Mouse (Mus musculus): ENCODE data around the gene Noct. TPM values are rescaled to one million over a fixed set of nuclear protein-coding genes. Genes with fewer than 3 reads are reported as not detected.
A peak's percentile ranks its signal among the peaks of the same experiment; 100 is the strongest.

Gene Noct
- polyA plus RNA-seq, 1 experiment: 10.8 TPM

DNA sequence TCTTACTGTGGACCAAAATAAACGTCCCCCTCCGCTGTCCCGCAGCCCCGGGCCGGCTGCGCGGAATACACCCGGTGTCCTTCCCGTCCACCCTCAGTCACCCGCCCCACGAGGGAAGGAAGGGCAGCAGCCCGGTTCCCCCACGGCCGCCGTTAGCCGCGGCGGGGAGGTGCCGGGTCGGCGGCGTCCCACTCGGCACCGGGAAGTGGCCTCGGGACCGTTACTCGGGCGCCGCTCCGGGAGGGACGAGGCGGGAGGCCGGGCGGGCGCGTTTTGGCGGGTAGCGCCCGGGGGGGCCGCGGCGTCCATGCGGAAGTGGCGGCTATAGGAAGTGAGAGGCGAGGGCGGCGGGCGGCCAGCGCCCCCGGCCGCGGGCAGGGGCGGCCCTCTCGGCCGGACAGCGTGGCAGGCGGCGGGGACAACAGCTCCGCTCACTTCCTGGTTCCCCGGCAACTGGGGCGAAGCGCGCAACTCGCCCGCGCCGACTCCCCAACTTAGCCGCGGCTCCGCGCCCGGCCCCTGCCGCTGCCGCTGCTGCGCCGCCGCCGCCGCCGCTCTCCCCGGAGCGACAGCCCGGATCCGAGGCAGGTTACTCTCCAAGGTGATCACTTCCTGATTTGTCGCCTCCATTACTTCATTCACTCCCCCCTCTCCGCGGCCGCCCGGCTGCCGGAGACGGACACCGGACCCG, 52.3 kb downstream of the Noct start:
- H3K79me3 ChIP-seq (ENCODE audit: low read depth): peaks cover 40% of the 10 kb centered on the region
- no peaks in the 10 kb centered on the region for H3K36me3 ChIP-seq (ENCODE audit: control insufficient read depth, insufficient read depth)
- no peak for TF ChIP-seq CTCF (IDR thresholded peaks at IDR 0.05; ENCODE audit: control insufficient read depth, insufficient read depth, insufficient read length)
- no peak for TF ChIP-seq USF1 (IDR thresholded peaks at IDR 0.05; ENCODE audit: low read depth)
- no peak for TF ChIP-seq MYOG (IDR thresholded peaks at IDR 0.05; ENCODE audit: control insufficient read depth, extremely low read depth, insufficient read length)
- TF ChIP-seq MYOD1 (IDR thresholded peaks at IDR 0.05; ENCODE audit: control insufficient read depth, insufficient read length, low read depth): no peak
- no peak for TF ChIP-seq MAX (IDR thresholded peaks at IDR 0.05)
- TF ChIP-seq FOSL1 (IDR thresholded peaks at IDR 0.05; ENCODE audit: insufficient read depth, low read length, poor library complexity, severe bottlenecking): no peak
- TF ChIP-seq CEBPB (IDR thresholded peaks at IDR 0.05; ENCODE audit: low read depth): no peak
- H3K79me2 ChIP-seq (ENCODE audit: control insufficient read depth, insufficient read depth): peaks cover 44% of the 10 kb centered on the region
- peak overlapping the region; percentile 99 for H3ac ChIP-seq (ENCODE audit: control insufficient read depth, insufficient read length, low read depth)
- H3K27me3 ChIP-seq (ENCODE audit: control insufficient read depth, insufficient read depth, insufficient read length): no peaks in the 10 kb centered on the region
- H3K4me3 ChIP-seq (ENCODE audit: insufficient read depth, poor library complexity, severe bottlenecking): peak overlapping the region; percentile 97

DNA sequence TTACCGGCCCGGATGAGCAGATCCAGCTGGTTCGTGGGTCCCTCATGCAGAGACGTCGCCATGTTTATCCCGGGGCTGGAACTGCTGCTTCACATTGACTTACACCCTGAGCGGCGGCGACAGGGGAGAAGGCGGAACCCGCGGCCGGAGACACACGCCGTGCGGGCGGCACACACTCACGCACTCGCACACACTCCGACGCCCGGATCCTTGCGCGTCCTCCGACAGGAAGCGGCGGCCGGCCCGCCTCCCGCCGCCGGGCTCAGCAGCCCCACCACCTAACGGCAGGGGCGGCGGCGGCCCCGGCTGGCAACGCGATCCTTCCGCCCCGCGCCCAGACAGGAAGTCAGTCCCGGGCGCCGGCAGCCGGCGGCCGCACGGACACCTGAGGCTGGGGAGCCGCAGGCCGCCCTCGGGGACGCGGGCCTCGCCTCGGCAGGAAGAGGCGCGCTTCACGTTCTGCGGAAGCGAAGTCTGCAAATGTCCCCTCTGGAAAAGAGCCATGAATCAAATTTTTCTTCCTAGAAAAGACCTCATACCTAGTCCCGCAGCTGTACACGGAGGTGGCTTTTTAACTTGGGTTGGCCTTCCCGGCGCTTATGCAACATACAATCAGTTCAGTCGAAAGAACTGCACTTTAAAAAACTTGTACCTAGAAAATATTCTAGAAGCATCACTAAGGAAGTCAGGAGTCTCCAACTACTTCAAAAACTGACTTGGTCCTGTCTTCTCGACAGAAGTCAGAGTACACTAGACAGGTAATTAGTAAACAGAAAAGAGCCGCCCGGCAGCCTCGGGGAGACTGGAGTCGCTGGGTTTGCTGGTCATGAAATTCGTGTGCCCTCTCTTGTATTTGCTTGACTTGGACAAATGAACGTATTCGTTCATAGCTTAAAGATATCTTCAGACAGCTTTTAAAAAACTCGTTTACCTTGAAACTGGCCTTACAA, 53.2 kb downstream of the Noct start:
- Histone ChIP-seq H3K79me3 (ENCODE audit: low read depth) (peaks cover 31% of the 10 kb centered on the region), H3ac (ENCODE audit: control insufficient read depth, insufficient read length, low read depth) (peak overlapping the region; percentile 99), H3K27me3 (ENCODE audit: control insufficient read depth, insufficient read depth, insufficient read length) (no peaks in the 10 kb centered on the region), H3K4me3 (ENCODE audit: insufficient read depth, poor library complexity, severe bottlenecking) (peak overlapping the region; percentile 97), H3K36me3 (ENCODE audit: control insufficient read depth, insufficient read depth) (no peaks in the 10 kb centered on the region), H3K79me2 (ENCODE audit: control insufficient read depth, insufficient read depth) (peaks cover 35% of the 10 kb centered on the region)
- TF ChIP-seq FOSL1 (IDR thresholded peaks at IDR 0.05; ENCODE audit: insufficient read depth, low read length, poor library complexity, severe bottlenecking) (no peak), USF1 (IDR thresholded peaks at IDR 0.05; ENCODE audit: low read depth) (no peak), MYOG (IDR thresholded peaks at IDR 0.05; ENCODE audit: control insufficient read depth, extremely low read depth, insufficient read length) (no peak), MAX (IDR thresholded peaks at IDR 0.05) (peak; percentile 49), CTCF (IDR thresholded peaks at IDR 0.05; ENCODE audit: control insufficient read depth, insufficient read depth, insufficient read length) (no peak)

DNA sequence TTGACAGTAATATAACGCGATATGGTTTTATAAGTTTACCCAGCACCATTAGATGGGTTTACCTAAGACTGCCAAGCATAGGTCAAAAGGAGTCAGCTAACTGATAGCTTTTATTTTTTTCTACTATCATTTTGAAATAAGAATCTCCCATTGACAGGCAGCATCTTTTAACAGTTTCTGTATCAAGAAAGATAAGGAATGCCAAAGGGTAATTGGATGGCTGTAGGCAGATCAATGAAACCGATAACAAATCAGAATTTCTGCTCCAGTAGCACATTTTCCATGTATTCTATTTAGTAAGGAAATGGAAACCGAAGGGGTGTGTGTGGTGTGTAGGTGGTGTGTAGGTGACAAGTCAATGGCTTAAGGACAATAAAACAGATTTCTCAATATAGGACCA, 54.2 kb downstream of the Noct start:
- Histone ChIP-seq H3ac (ENCODE audit: control insufficient read depth, insufficient read length, low read depth) (no peak overlapping the region), H3K27me3 (ENCODE audit: control insufficient read depth, insufficient read depth, insufficient read length) (no peaks in the 10 kb centered on the region), H3K79me3 (ENCODE audit: low read depth) (peaks cover 24% of the 10 kb centered on the region), H3K79me2 (ENCODE audit: control insufficient read depth, insufficient read depth) (peaks cover 25% of the 10 kb centered on the region), H3K36me3 (ENCODE audit: control insufficient read depth, insufficient read depth) (no peaks in the 10 kb centered on the region), H3K4me3 (ENCODE audit: insufficient read depth, poor library complexity, severe bottlenecking) (peak overlapping the region; percentile 97)
- TF ChIP-seq MYOG (IDR thresholded peaks at IDR 0.05; ENCODE audit: control insufficient read depth, extremely low read depth, insufficient read length) (no peak), CEBPB (IDR thresholded peaks at IDR 0.05; ENCODE audit: low read depth) (no peak), MAX (IDR thresholded peaks at IDR 0.05) (no peak), MYOD1 (IDR thresholded peaks at IDR 0.05; ENCODE audit: control insufficient read depth, insufficient read length, low read depth) (no peak), USF1 (IDR thresholded peaks at IDR 0.05; ENCODE audit: low read depth) (no peak), CTCF (IDR thresholded peaks at IDR 0.05; ENCODE audit: control insufficient read depth, insufficient read depth, insufficient read length) (no peak), FOSL1 (IDR thresholded peaks at IDR 0.05; ENCODE audit: insufficient read depth, low read length, poor library complexity, severe bottlenecking) (no peak)

DNA sequence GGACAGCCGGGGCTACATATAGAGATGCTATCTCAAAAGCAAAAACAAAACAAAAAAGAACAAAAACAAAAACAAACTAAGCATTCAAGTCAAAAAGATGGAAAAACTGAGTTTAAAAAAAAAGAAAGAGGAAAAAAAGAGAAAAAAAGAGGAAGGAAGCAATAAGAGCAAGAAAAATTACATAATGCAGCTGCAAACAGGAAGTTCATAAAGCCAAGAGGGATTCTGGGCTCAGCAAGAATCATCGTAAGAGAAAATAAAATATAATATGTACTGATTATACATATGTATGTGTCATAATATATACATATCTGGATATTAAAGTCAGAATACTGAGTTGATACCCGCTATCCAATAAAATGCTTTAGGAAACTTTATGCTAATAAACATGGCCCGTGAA, 57.5 kb downstream of the Noct start:
- no peaks in the 10 kb centered on the region for H3K79me2 ChIP-seq (ENCODE audit: control insufficient read depth, insufficient read depth)
- H3ac ChIP-seq (ENCODE audit: control insufficient read depth, insufficient read length, low read depth): no peak overlapping the region
- no peaks in the 10 kb centered on the region for H3K79me3 ChIP-seq (ENCODE audit: low read depth)
- TF ChIP-seq MAX (IDR thresholded peaks at IDR 0.05) (no peak), USF1 (IDR thresholded peaks at IDR 0.05; ENCODE audit: low read depth) (no peak), MYOD1 (IDR thresholded peaks at IDR 0.05; ENCODE audit: control insufficient read depth, insufficient read length, low read depth) (no peak)
- H3K4me3 ChIP-seq (ENCODE audit: insufficient read depth, poor library complexity, severe bottlenecking): no peak overlapping the region
- H3K27me3 ChIP-seq (ENCODE audit: control insufficient read depth, insufficient read depth, insufficient read length): no peaks in the 10 kb centered on the region
- no peaks in the 10 kb centered on the region for H3K36me3 ChIP-seq (ENCODE audit: control insufficient read depth, insufficient read depth)

DNA sequence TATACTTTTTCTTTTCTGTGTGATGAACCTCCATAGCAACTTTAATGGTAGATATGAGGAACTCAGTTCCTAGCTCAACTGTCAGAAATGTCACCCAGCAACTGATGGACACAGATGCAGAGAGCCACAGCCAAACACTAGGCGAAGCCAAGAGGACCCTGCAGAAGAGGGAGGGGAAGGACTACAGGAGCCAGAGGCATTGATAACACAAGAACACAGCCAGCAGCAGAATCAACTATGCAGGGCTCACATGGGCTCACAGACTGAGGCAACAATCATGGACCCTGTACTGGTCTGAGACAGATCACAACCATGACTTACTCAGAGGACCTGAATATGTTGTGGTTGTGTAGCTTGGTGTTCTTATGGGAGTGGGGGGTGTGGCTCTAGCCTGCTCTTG, 60.1 kb downstream of the Noct start:
- H3K79me3 ChIP-seq (ENCODE audit: low read depth): no peaks in the 10 kb centered on the region
- no peaks in the 10 kb centered on the region for H3K36me3 ChIP-seq (ENCODE audit: control insufficient read depth, insufficient read depth)
- no peak overlapping the region for H3K4me3 ChIP-seq (ENCODE audit: insufficient read depth, poor library complexity, severe bottlenecking)
- H3K27me3 ChIP-seq (ENCODE audit: control insufficient read depth, insufficient read depth, insufficient read length): no peaks in the 10 kb centered on the region
- TF ChIP-seq MYOG (IDR thresholded peaks at IDR 0.05; ENCODE audit: control insufficient read depth, extremely low read depth, insufficient read length) (no peak), CTCF (IDR thresholded peaks at IDR 0.05; ENCODE audit: control insufficient read depth, insufficient read depth, insufficient read length) (no peak), FOSL1 (IDR thresholded peaks at IDR 0.05; ENCODE audit: insufficient read depth, low read length, poor library complexity, severe bottlenecking) (no peak), CEBPB (IDR thresholded peaks at IDR 0.05; ENCODE audit: low read depth) (no peak), USF1 (IDR thresholded peaks at IDR 0.05; ENCODE audit: low read depth) (no peak), MYOD1 (IDR thresholded peaks at IDR 0.05; ENCODE audit: control insufficient read depth, insufficient read length, low read depth) (no peak), MAX (IDR thresholded peaks at IDR 0.05) (no peak)
- no peaks in the 10 kb centered on the region for H3K79me2 ChIP-seq (ENCODE audit: control insufficient read depth, insufficient read depth)
- H3ac ChIP-seq (ENCODE audit: control insufficient read depth, insufficient read length, low read depth): no peak overlapping the region
